Mouse (Mus musculus) hindbrain, postnatal 0 days (tissue): ENCODE data around the gene Nedd9. TPM values are rescaled to one million over a fixed set of nuclear protein-coding genes. Genes with fewer than 3 reads are reported as not detected.

Source experiments
- ATAC-seq: fragments of 200-750 bp; cut with Nextera tagmentation; 2 replicates; pipeline ENCODE4 v1.8.0; 2017; ENCODE audit warnings: mild to moderate bottlenecking, moderate TSS enrichment, moderate library complexity
- DNase-seq: peaks from one replicate; pipeline ENCODE4 v3.0.0-alpha.2; 2015; ENCODE audit warnings: low spot score
- H3K27ac ChIP-seq: fragments of 300-500 bp; sonication (generic); 2 replicates; pipeline ENCODE4 v1.5.1; 2014; ENCODE audit warnings: mild to moderate bottlenecking
- H3K27me3 ChIP-seq: fragments of 300-500 bp; sonication (generic); 2 replicates; pipeline ENCODE4 v1.6.1; 2014; ENCODE audit warnings: low read length, mixed read lengths; ENCODE audit not compliant: insufficient read depth
- H3K36me3 ChIP-seq: fragments of 300-500 bp; sonication (generic); 2 replicates; pipeline ENCODE4 v1.6.1; 2014; ENCODE audit warnings: low read length, mixed read lengths; ENCODE audit not compliant: insufficient read depth
- H3K4me1 ChIP-seq: fragments of 300-500 bp; sonication (generic); 2 replicates; pipeline ENCODE4 v1.6.1; 2014; ENCODE audit warnings: antibody characterized with exemption, low read length, mixed read lengths; ENCODE audit not compliant: insufficient read depth
- H3K4me2 ChIP-seq: fragments of 300-500 bp; sonication (generic); 2 replicates; pipeline ENCODE4 v1.6.1; 2014; ENCODE audit warnings: low read depth, mild to moderate bottlenecking, low read length, moderate library complexity, mixed read lengths
- H3K4me3 ChIP-seq: fragments of 300-500 bp; sonication (generic); 2 replicates; pipeline ENCODE4 v1.5.1; 2014; ENCODE audit warnings: low read length
- H3K9ac ChIP-seq: fragments of 300-500 bp; sonication (generic); replicated peaks from 2 replicates; pipeline ENCODE4 v1.6.1; 2014; ENCODE audit warnings: mild to moderate bottlenecking, low read length, moderate library complexity, mixed read lengths
- H3K9me3 ChIP-seq: fragments of 300-500 bp; sonication (generic); 2 replicates; pipeline ENCODE4 v1.6.1; 2016; ENCODE audit warnings: low read length, mixed read lengths
- CTCF ChIP-seq: IDR thresholded peaks from 2 replicates; pipeline ENCODE4 v1.5.1; 2016; ENCODE audit warnings: antibody characterized with exemption, control low read depth, low read depth
- WGBS: fragments of 180-500 bp; shearing (Covaris S2); extraction: QIAGEN DNeasy Blood & Tissue Kit; methylation state at CpG from one replicate; pipeline ENCODE4 v1.1.7; 2014; 5-methylcytosine and 5-hydroxymethylcytosine counted together
- polyA plus RNA-seq: library from polyadenylated mRNA; unstranded; fragments of >200 nt; fragmentation: Nextera tagmentation; extraction: Ambion mirVana; gene quantifications from 2 replicates; pipeline ENCODE4 v1.2.1, GENCODE M21; 2015
- total RNA-seq: library from RNA; depleted of rRNA; stranded (reverse); fragments of >200 nt; gene quantifications from 2 replicates; pipeline ENCODE4 v1.2.3, GENCODE M21; 2014

The Nedd9 gene
- total and polyA plus RNA-seq, 2 experiments from 2014 or later = 12.2 to 26.5 TPM

GRCm38 (mm10) chr13:41357586-41357985 is 129.6 kb downstream of the Nedd9 start:
- 24% methylated on average over 3 of the region's 3 CpGs for WGBS
- H3K9ac ChIP-seq = peak overlapping the region; percentile 72; the same call in 1 of the 2 replicates
- ATAC-seq (no peak), DNase-seq (no peak)
- H3K9me3 ChIP-seq = no peaks in the 10 kb centered on the region
- no peak for TF ChIP-seq CTCF
- peak overlapping the region; percentile 72 for H3K4me2 ChIP-seq
- H3K27me3 ChIP-seq = no peaks in the 10 kb centered on the region
- H3K36me3 ChIP-seq = no peaks in the 10 kb centered on the region
- peak overlapping the region; percentile 11; the same call in 1 of the 2 replicates for H3K27ac ChIP-seq
- H3K4me1 ChIP-seq = peaks cover 8% of the 10 kb centered on the region
- H3K4me3 ChIP-seq = peak overlapping the region; percentile 69

- no peak overlapping the region for H3K27ac ChIP-seq
- no peak for DNase-seq
- H3K36me3 ChIP-seq = no peaks in the 10 kb centered on the region
- 55% methylated on average over 4 of the region's 4 CpGs for WGBS
- ATAC-seq = no peak
- H3K9ac ChIP-seq = peak overlapping the region; percentile 72; the same call in 1 of the 2 replicates
- H3K4me1 ChIP-seq = peaks cover 8% of the 10 kb centered on the region
- H3K27me3 ChIP-seq = no peaks in the 10 kb centered on the region
- H3K4me3 ChIP-seq = peak overlapping the region; percentile 69
- no peak for TF ChIP-seq CTCF
- peak overlapping the region; percentile 72 for H3K4me2 ChIP-seq
- no peaks in the 10 kb centered on the region for H3K9me3 ChIP-seq
Measured at GRCm38 (mm10) chr13:41357161-41357560, 130.0 kb downstream of the Nedd9 start.

GRCm38 (mm10) chr13:41355552-41355951 is 131.6 kb downstream of the Nedd9 start:
- Histone ChIP-seq H3K4me2 (peak overlapping the region; percentile 72), H3K36me3 (no peaks in the 10 kb centered on the region)
- DNase-seq = peak; percentile 40

GRCm38 (mm10) chr13:41354591-41354990 is 132.6 kb downstream of the Nedd9 start:
- H3K36me3 ChIP-seq = no peaks in the 10 kb centered on the region
- WGBS = 52% methylated on average over 6 of the region's 6 CpGs
- no peaks in the 10 kb centered on the region for H3K27me3 ChIP-seq
- H3K4me1 ChIP-seq = peaks cover 8% of the 10 kb centered on the region
- no peaks in the 10 kb centered on the region for H3K9me3 ChIP-seq
- ATAC-seq (no peak), DNase-seq (no peak)
- peak overlapping the region; percentile 21 for H3K4me2 ChIP-seq
- H3K27ac ChIP-seq = no peak overlapping the region
- TF ChIP-seq CTCF = no peak
- no peak overlapping the region for H3K9ac ChIP-seq
- H3K4me3 ChIP-seq = no peak overlapping the region

More at GRCm38 (mm10) chr13:41355552-41355951, 131.6 kb downstream of the Nedd9 start:
- TF ChIP-seq CTCF = no peak
- Histone ChIP-seq H3K27ac (no peak overlapping the region), H3K9ac (no peak overlapping the region), H3K4me1 (peaks cover 8% of the 10 kb centered on the region), H3K27me3 (no peaks in the 10 kb centered on the region), H3K9me3 (no peaks in the 10 kb centered on the region), H3K4me3 (no peak overlapping the region)
- 37% methylated on average over 2 of the region's 2 CpGs for whole genome bisulfite sequencing
- ATAC-seq = no peak

GRCm38 (mm10) chr13:41353676-41354075 is 133.5 kb downstream of the Nedd9 start:
- Histone ChIP-seq H3K27me3 (no peaks in the 10 kb centered on the region), H3K4me1 (peaks cover 8% of the 10 kb centered on the region; the same call in 1 of the 2 replicates), H3K27ac (no peak overlapping the region), H3K4me3 (no peak overlapping the region), H3K36me3 (no peaks in the 10 kb centered on the region), H3K4me2 (no peak overlapping the region), H3K9ac (no peak overlapping the region), H3K9me3 (no peaks in the 10 kb centered on the region)
- no peak for TF ChIP-seq CTCF
- WGBS = 64% methylated on average over 3 of the region's 3 CpGs
- DNase-seq = no peak
- no peak for ATAC-seq

- Histone ChIP-seq H3K27me3 (no peaks in the 10 kb centered on the region), H3K9me3 (no peaks in the 10 kb centered on the region), H3K4me1 (peaks cover 8% of the 10 kb centered on the region; the same call in 1 of the 2 replicates), H3K36me3 (no peaks in the 10 kb centered on the region), H3K4me2 (no peak overlapping the region; the same call in 1 of the 2 replicates), H3K27ac (no peak overlapping the region), H3K4me3 (no peak overlapping the region), H3K9ac (no peak overlapping the region)
- DNase-seq = peak; percentile 33
- TF ChIP-seq CTCF = no peak
- 15% methylated on average over 5 of the region's 5 CpGs for WGBS
- ATAC-seq = peak; percentile 68
Measured at GRCm38 (mm10) chr13:41352352-41352751, 134.8 kb downstream of the Nedd9 start.

GRCm38 (mm10) chr13:41350589-41350988 is 136.6 kb downstream of the Nedd9 start:
- 86% methylated on average over 3 of the region's 3 CpGs for WGBS
- DNase-seq = no peak
- no peak for ATAC-seq
- Histone ChIP-seq H3K27me3 (no peaks in the 10 kb centered on the region), H3K9ac (no peak overlapping the region), H3K9me3 (no peaks in the 10 kb centered on the region), H3K4me1 (peaks cover 8% of the 10 kb centered on the region; the same call in 1 of the 2 replicates), H3K4me3 (no peak overlapping the region), H3K27ac (no peak overlapping the region), H3K36me3 (no peaks in the 10 kb centered on the region), H3K4me2 (no peak overlapping the region)
- TF ChIP-seq CTCF = no peak
